Mouse (Mus musculus): ENCODE data around the gene Cox6b2.
A peak's percentile ranks its signal among the peaks of the same experiment; 100 is the strongest.

GRCm38 (mm10) chr7:4795767-4796433, 43.0 kb upstream of the Cox6b2 start:
- TF ChIP-seq CTCF (IDR thresholded peaks at IDR 0.05; ENCODE audit: borderline replicate concordance, extremely low read depth, insufficient read depth, insufficient read length): peak; percentile 58; the same call in 1 of the 2 replicates
- no peak for TF ChIP-seq POLR2A (IDR thresholded peaks at IDR 0.05; ENCODE audit: borderline replicate concordance, extremely low read depth, insufficient read depth, insufficient read length, poor library complexity, severe bottlenecking)

Measured in brain, embryonic 14.5 days (tissue).